Mouse (Mus musculus): Measurements from ENCODE around the gene Cyp3a16. TPM values are rescaled to one million over a fixed set of nuclear protein-coding genes. Genes with fewer than 3 reads are reported as not detected.
"Not testable (repeated sequence)": the region's sequence is repeated elsewhere in the genome, so short reads cannot be mapped to it uniquely, and the experiment has no call there.

Cyp3a16 gene
- polyA plus RNA-seq (2015; fragmentation: Nextera tagmentation; extraction: Ambion mirVana), result not detected in 2 replicates

DNA sequence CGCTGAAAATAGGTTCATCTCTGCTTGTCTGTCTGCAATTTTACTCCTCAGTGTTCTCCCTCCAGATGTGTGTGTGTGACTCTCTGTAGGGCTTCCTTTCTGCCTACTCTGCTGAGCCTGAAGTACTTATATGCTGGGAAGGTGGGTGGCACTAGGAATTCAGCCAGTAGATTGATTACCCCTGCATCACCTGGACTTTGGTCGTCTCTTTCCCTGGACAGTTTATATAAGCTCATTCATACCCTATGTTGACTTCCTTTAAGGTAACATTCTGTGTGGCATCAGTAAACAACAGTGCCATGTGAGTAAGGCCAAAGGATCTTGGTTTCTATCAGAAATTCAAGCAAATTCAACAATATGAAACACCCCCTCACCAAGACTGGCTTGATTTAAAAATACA is at the start of gene Cyp3a16:
Cyp3a16 (minus strand) TSS at position 101 of the 400 bp plus-strand sequence.
- 69% methylated on average over 2 of the region's 2 CpGs for WGBS

DNA sequence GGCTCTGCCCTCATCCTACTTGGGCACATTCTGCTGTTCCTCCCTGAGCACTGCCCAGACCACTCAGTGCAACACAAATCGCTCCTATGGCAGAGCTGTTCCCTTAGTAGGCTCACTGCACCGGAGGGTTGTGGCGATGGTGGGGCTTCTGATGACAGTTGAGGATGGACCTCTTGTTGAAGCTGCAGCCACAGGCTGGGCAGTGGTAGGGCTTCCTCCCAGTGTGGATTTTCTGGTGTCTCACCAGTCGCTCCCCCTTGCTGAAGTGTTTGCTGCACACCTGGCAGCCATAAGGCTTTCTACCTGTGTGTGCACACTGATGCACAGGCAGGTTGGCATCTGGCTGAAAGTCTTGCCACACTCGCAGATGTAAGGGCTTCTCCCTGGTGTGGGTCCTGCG is 20.8 kb upstream of the Cyp3a16 start:
- Histone ChIP-seq H3K4me2 (replicated peaks) (no peak overlapping the region), H3K4me1 (replicated peaks) (no peaks in the 10 kb centered on the region), H3K9ac (replicated peaks) (no peak overlapping the region), H3K36me3 (no peaks in the 10 kb centered on the region), H3K27ac (no peak overlapping the region), H3K9me3 (no peaks in the 10 kb centered on the region), H3K27me3 (no peaks in the 10 kb centered on the region), H3K4me3 (replicated peaks) (no peak overlapping the region)
- WGBS, result no CpG with 5 or more reads among the region's 6 CpGs
- no peak for ATAC-seq

More for the DNA sequence above, at the start of gene Cyp3a16:
- H3K4me1 ChIP-seq (replicated peaks); H3K36me3 ChIP-seq; H3K4me3 ChIP-seq (replicated peaks); ATAC-seq; H3K9ac ChIP-seq (replicated peaks); H3K27me3 ChIP-seq; H3K27ac ChIP-seq; H3K4me2 ChIP-seq (replicated peaks): not testable (repeated sequence)
- peaks cover 38% of the 10 kb centered on the region for H3K9me3 ChIP-seq

DNA sequence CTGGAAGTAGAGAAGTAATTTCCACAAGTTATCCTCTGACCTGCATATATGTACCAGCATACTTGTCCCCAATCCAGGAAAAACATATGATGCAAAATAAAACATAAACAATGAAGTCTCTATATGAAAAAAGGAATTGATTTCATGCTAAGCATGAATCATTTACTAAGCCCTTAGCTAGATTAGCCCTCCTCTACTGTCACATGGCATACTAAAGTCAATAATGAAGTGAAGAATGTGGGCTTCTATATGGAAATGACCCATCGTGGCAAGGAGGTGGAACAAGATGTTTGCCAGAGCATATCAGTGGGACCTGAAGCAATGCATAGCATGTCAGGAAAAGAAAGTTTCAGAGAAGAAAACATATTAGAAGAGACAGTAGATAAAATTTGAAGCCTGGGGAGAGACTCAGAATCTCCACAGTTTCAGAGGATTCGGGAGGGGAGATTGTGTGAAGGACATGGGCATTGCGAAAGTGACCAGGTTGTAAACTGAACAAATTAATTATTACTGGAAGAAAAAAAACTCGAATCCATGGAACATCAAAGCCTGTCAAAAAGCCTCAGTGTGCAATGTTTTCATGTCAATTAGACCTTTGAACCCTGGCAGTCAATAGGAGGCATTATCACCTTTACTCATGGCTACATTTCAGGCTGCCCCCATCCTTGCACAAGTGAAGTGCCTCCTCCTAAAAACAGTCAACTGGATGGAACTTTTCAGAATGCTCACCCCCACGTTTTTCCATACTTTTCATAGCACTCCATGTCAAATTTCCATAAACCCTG is 5.0 kb downstream of the Cyp3a16 start:
- Histone ChIP-seq H3K4me1 (replicated peaks) (no peaks in the 10 kb centered on the region), H3K9ac (replicated peaks) (no peak overlapping the region), H3K36me3 (no peaks in the 10 kb centered on the region), H3K27ac (no peak overlapping the region), H3K27me3 (no peaks in the 10 kb centered on the region), H3K4me2 (replicated peaks) (no peak overlapping the region), H3K4me3 (replicated peaks) (no peak overlapping the region), H3K9me3 (peaks cover 34% of the 10 kb centered on the region)
- WGBS, result 59% methylated on average over 5 of the region's 5 CpGs
- no peak for ATAC-seq

GRCm38 (mm10) chr5:145462321-145462720 is 7.2 kb downstream of the Cyp3a16 start:
- Histone ChIP-seq H3K27ac (no peak overlapping the region), H3K36me3 (no peaks in the 10 kb centered on the region), H3K4me1 (replicated peaks) (no peaks in the 10 kb centered on the region), H3K4me3 (replicated peaks) (no peak overlapping the region), H3K9ac (replicated peaks) (no peak overlapping the region), H3K4me2 (replicated peaks) (no peak overlapping the region), H3K9me3 (peaks cover 35% of the 10 kb centered on the region), H3K27me3 (no peaks in the 10 kb centered on the region)
- 74% methylated on average over 4 of the region's 4 CpGs for WGBS
- ATAC-seq, result no peak

DNA sequence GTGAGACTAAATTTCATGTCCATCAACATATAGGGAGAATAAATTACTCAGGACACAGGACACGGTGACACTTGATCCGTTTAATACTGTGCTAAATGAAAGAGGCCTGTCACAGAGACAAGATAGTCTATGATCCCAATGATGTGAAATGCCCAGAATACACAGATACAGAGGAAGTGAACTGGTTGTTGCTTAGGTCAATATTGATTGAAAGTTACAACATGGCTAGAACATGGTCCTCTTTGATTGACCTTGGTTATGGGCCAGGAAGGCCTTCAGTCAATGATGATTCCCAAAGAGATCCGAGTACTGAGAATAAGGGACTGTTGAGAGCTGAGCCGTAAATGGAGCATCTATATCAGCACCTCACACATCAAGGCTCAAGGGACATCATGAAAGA is 15.1 kb downstream of the Cyp3a16 start:
- Histone ChIP-seq H3K36me3 (no peaks in the 10 kb centered on the region), H3K27ac (no peak overlapping the region), H3K4me1 (replicated peaks) (no peaks in the 10 kb centered on the region), H3K9ac (replicated peaks) (no peak overlapping the region), H3K9me3 (peaks cover 42% of the 10 kb centered on the region), H3K4me3 (replicated peaks) (no peak overlapping the region), H3K4me2 (replicated peaks) (no peak overlapping the region), H3K27me3 (no peaks in the 10 kb centered on the region)
- no peak for ATAC-seq
- WGBS, result 89% methylated on average over 4 of the region's 4 CpGs

- Histone ChIP-seq H3K27me3 (no peaks in the 10 kb centered on the region), H3K9ac (replicated peaks) (no peak overlapping the region), H3K4me3 (replicated peaks) (no peak overlapping the region), H3K27ac (no peak overlapping the region), H3K4me2 (replicated peaks) (no peak overlapping the region), H3K9me3 (peaks cover 31% of the 10 kb centered on the region), H3K36me3 (no peaks in the 10 kb centered on the region), H3K4me1 (replicated peaks) (no peaks in the 10 kb centered on the region)
- no peak for ATAC-seq
- WGBS, result 82% methylated on average over 1 of the region's 1 CpGs
Measured at GRCm38 (mm10) chr5:145433688-145434087, 35.8 kb downstream of the Cyp3a16 start.

GRCm38 (mm10) chr5:145431004-145431403 is 38.5 kb downstream of the Cyp3a16 start:
- no peak for ATAC-seq
- no peak overlapping the region for H3K27ac ChIP-seq
- no peak overlapping the region for H3K9ac ChIP-seq (replicated peaks)
- H3K27me3 ChIP-seq, result no peaks in the 10 kb centered on the region
- no peaks in the 10 kb centered on the region for H3K4me1 ChIP-seq (replicated peaks)
- H3K4me3 ChIP-seq (replicated peaks), result no peak overlapping the region
- H3K36me3 ChIP-seq, result no peaks in the 10 kb centered on the region
- no peak overlapping the region for H3K4me2 ChIP-seq (replicated peaks)
- peaks cover 28% of the 10 kb centered on the region for H3K9me3 ChIP-seq

- WGBS, result 65% methylated on average over 1 of the region's 1 CpGs
- Histone ChIP-seq H3K9ac (replicated peaks) (no peak overlapping the region), H3K27ac (no peak overlapping the region), H3K4me2 (replicated peaks) (no peak overlapping the region), H3K9me3 (peaks cover 19% of the 10 kb centered on the region), H3K4me1 (replicated peaks) (no peaks in the 10 kb centered on the region), H3K36me3 (no peaks in the 10 kb centered on the region), H3K4me3 (replicated peaks) (no peak overlapping the region), H3K27me3 (no peaks in the 10 kb centered on the region)
- ATAC-seq, result no peak
Measured at GRCm38 (mm10) chr5:145422287-145422686, 47.2 kb downstream of the Cyp3a16 start.

DNA sequence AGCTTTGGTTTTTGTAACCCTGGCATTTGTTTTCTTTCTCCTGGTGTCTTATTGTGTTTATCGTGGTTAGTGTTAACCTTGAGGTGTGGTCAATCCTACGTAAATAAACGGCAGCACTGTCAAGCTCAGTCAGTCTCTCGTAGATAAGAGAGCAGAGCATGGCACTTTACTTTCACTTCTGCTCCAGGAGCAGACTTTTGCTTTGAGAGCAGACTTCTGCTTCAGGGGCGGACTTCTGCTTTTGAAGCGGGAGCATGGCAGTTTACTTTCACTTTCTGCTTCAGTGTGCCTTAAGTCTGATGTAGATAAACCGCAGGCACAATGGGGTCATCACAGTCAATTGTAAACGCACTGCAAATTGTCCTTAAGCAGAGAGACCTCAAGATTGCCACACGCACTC is 54.1 kb downstream of the Cyp3a16 start:
- H3K27me3 ChIP-seq; H3K4me1 ChIP-seq (replicated peaks); H3K36me3 ChIP-seq; ATAC-seq; H3K27ac ChIP-seq; H3K4me3 ChIP-seq (replicated peaks); H3K9ac ChIP-seq (replicated peaks); H3K4me2 ChIP-seq (replicated peaks): not testable (repeated sequence)
- 87% methylated on average over 9 of the region's 9 CpGs for WGBS
- H3K9me3 ChIP-seq, result peaks cover 36% of the 10 kb centered on the region

Other genes with a start within 250 kb of the Cyp3a16 start
- gene Zfp655, start 238.0 kb downstream of the Cyp3a16 start, polyA plus RNA-seq (2015; fragmentation: Nextera tagmentation; extraction: Ambion mirVana), result 38.7 and 40.9 TPM in 2 replicates
- gene Zscan25, start 189.2 kb downstream of the Cyp3a16 start, polyA plus RNA-seq (2015; fragmentation: Nextera tagmentation; extraction: Ambion mirVana), result 0.95 and 1.00 TPM in 2 replicates
- not detected in 2 replicates for gene Cyp3a57, start 124.4 kb downstream of the Cyp3a16 start, polyA plus RNA-seq (2015; fragmentation: Nextera tagmentation; extraction: Ambion mirVana)
- gene Cyp3a41b, start 115.0 kb upstream of the Cyp3a16 start, polyA plus RNA-seq (2015; fragmentation: Nextera tagmentation; extraction: Ambion mirVana), result not detected in 2 replicates

Measured in midbrain, embryonic 13.5 days (tissue).